Mouse (Mus musculus): ENCODE measurements at regions not wholly inside any gene's neighbourhood (a gene's known extent, or its start where the extent isn't known, plus 50 kb on each side); places are given as distances from the start of the nearest gene placed in this dataset.

GRCm38 (mm10) chr1:157957506-157957905, 398.6 kb downstream of the Brinp2 start:
- no peak for DNase-seq (ENCODE audit: low spot score)

DNA sequence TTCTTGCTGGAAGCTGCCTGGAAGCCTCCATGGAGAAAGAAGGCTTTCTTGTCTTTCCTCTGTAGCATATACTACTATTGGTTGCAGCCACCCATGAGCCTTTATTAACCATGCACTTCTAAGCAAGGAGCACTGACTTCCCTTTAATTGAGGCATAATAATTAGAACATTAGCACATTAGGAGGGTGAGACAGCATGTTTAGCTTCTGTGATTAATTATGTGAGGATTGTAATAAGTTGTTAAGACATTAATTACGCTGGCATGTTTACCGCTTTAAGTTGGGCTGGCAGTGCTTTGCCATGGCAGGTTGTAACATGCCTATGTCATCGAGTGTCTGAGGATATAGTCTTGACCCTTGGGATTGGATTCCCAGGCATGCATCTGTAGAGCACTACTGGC, 391.7 kb downstream of the Brinp2 start:
- DNase-seq (ENCODE audit: low spot score), result no peak

DNA sequence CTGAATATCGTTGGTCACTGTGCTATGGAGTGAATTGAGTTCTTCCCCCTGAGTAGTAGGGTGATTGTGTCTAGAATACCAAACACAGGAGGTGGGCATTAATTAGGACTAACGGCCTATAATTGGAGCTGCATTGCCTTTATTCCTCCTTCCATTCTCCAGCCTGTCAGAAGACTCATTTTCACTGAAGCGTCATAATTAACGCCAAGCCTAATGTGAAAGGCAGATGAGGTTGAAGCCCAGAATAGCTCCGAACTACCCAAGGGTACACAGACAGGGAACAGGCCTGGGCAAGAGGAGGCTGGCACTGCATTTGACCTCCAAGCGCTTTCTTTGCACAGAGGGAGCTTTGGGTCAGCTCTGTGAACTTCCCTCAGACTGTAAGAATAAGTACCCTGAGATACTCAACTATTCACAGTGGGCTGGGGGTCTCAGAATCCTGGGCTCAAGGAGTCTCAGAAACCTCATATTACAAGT, 386.5 kb downstream of the Brinp2 start:
- DNase-seq (ENCODE audit: low spot score), result no peak

- no peak for DNase-seq (ENCODE audit: low spot score)
These were observed 382.5 kb downstream of the Brinp2 start for GRCm38 (mm10) chr1:157973373-157974232.

GRCm38 (mm10) chr1:157974656-157975055, 381.5 kb downstream of the Brinp2 start:
- no peak for DNase-seq (ENCODE audit: low spot score)

GRCm38 (mm10) chr1:158019161-158019560, 337.0 kb downstream of the Brinp2 start:
- no peak for DNase-seq (ENCODE audit: low spot score)

DNA sequence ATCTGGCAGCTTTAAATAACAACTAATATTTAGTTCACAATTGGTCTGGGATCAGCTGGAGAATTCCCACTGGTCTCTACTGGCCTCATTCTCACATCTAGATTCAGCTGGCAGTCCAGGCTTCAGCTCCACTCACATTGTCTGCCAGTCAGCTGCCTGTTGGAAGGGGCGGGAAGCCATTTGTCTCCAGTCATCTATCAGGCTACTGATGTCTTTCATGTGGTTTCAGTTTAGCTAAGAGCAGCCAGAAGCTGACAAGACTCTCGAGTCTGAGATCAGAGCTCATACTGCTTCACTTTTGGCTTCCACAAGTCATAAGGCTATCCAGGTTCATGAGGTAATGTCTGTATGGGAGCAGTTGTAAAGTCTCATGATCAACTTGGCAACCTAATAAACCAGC, 316.4 kb downstream of the Brinp2 start:
- no peak for DNase-seq (ENCODE audit: low spot score)

GRCm38 (mm10) chr1:158040334-158040733, 315.8 kb downstream of the Brinp2 start:
- DNase-seq (ENCODE audit: low spot score), result no peak

- no peak for DNase-seq (ENCODE audit: low spot score)
These were observed 303.5 kb downstream of the Brinp2 start for GRCm38 (mm10) chr1:158052644-158053043.

DNA sequence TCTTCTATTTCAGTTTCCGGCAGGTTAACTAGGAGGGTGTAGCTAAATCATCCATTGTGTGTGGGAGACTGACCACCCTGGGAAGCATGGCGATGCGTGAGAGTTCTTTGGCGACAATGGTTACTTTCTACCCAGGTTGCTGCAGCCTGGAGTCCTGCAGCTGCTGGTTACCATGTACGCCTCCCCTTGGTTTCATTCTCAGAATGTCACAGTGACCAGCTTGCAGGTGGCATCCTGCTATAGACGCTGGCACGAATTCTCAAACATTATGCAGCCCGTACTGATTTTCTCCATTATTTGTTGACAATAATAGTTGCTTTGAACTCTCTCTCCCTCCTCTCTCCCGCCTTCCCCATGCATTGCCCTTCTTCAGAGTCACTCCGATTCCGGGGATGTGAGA, 301.2 kb downstream of the Brinp2 start:
- DNase-seq (ENCODE audit: low spot score), result no peak

DNA sequence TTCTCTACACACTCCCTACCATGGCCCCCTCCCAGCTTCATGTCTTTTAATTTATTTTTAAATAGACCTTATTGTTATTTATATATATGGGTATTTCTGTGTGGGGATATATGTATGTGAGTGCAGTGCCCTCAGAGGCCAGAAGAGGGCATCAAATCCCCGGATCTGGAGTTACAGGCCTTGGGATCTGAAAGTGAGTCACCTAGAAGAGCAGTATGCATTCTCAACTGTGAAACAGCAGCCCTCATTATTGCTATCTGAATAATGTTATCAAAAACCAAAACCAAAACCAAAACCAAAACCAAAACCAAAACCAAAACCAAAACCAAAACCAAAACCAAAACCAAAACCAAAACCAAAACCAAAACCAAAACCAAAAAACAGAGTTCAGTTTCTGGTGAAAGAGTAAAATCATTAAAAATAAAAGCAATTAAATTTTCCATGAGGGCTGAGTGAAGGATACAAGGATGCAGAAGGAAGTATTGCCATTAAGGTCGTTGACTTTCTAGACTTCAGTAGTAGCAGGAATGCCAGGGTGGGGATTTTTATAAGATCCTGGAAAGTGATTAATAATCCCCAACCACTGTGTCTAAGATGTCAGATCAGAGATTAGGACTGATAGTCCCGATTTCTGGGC, 299.0 kb downstream of the Brinp2 start:
- DNase-seq (ENCODE audit: low spot score), result no peak

- no peak for DNase-seq (ENCODE audit: low spot score)
These were observed 298.3 kb downstream of the Brinp2 start for GRCm38 (mm10) chr1:158057789-158058188.

GRCm38 (mm10) chr1:158061995-158062394, 294.1 kb downstream of the Brinp2 start:
- no peak for DNase-seq (ENCODE audit: low spot score)

GRCm38 (mm10) chr1:158082181-158082580, 273.9 kb downstream of the Brinp2 start:
- no peak for DNase-seq (ENCODE audit: low spot score)

- no peak for DNase-seq (ENCODE audit: low spot score)
These were observed 270.3 kb downstream of the Brinp2 start for GRCm38 (mm10) chr1:158085856-158086255.

DNA sequence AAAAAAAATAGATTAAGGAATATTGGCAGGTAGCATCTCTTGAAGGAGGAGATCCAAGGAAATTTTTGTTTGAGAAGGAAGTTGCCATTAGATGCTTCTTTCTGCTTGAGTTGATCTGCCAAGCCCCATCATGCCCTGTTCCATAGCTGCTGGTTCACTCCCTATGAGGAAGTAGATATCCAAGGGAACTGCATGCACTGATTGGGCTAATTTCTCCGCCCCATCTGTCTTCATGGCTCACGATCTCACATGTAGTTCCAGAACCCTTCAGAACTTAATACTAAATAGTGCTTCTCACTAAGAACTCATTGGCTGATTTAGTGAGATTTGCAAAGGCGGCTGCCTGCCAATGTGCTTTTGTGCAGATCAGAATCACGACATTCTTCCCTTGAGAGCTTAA, 258.6 kb downstream of the Brinp2 start:
- no peak for DNase-seq (ENCODE audit: low spot score)

DNA sequence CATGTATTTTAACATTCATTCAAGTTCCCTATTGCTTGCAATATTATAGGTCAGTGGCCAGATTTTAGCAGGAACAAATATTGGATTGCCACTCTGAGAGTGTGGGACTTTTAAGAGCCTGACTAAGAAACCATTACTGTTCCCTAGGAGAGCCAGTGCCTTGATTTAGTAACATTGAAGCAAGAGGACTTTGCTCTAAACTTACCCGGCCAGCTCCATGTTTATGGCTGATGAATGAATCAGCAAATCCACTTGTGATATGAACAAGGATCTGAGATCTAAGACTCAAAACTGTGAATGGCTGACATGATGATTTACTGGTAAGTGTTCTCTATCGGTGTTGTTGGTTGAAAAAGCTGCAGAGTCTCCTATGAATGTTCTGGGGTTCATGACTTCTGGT, 236.4 kb downstream of the Brinp2 start:
- no peak for DNase-seq (ENCODE audit: low spot score)

- DNase-seq (ENCODE audit: low spot score), result no peak
These were observed 231.2 kb downstream of the Brinp2 start for GRCm38 (mm10) chr1:158124902-158125301.

GRCm38 (mm10) chr1:158126272-158126671, 229.9 kb downstream of the Brinp2 start:
- DNase-seq (ENCODE audit: low spot score), result no peak

GRCm38 (mm10) chr1:158129243-158129770, 226.8 kb downstream of the Brinp2 start:
- DNase-seq (ENCODE audit: low spot score), result no peak

- peak; percentile 2 for DNase-seq (ENCODE audit: low spot score)
These were observed 208.6 kb downstream of the Brinp2 start for GRCm38 (mm10) chr1:158147525-158147924.

DNA sequence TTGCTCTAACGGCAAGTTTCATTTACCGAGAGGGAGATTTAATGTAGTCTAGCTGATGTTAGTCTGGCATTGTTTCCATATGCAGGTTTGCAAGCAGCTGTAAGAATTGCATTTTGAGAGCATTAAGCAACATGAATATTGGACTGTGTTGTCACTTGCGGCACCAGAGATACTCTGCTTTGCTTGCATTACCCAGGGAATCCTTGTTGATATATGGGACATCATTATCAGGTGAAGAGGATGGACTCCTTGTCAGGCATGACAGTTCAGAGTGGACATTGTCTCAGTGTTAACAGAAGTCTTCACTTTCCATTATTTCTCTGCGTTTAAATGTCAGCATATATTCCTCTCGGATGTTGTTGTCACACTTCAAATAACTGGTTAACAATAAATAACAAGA, 208.1 kb downstream of the Brinp2 start:
- no peak for DNase-seq (ENCODE audit: low spot score)

- no peak for DNase-seq (ENCODE audit: low spot score)
These were observed 195.0 kb downstream of the Brinp2 start for GRCm38 (mm10) chr1:158161111-158161510.
